Mouse (Mus musculus) right cerebral cortex, postnatal 4 days (tissue): ENCODE measurements around the gene 1600012H06Rik.
"Not testable (repeated sequence)": the region's sequence is repeated elsewhere in the genome, so short reads cannot be mapped to it uniquely, and the experiment has no call there.

ENCODE experiments used
- DNase-seq: peaks from one replicate; pipeline ENCODE4 v3.0.0-alpha.2; 2022

Gene 1600012H06Rik

GRCm38 (mm10) chr17:14943009-14943728 lies at the start of gene 1600012H06Rik, which contains the start of gene Wdr27:
TSS of gene 1600012H06Rik (plus strand) at chr17:14943184.
TSS of gene Wdr27 (minus strand) at chr17:14943158.
- DNase-seq: peak; percentile 97

- DNase-seq: not testable (repeated sequence)
These were observed 47.9 kb upstream of the 1600012H06Rik start for GRCm38 (mm10) chr17:14895058-14895457.

- DNase-seq: no peak
These were observed 44.0 kb upstream of the 1600012H06Rik start for GRCm38 (mm10) chr17:14898972-14899371.

- no peak for DNase-seq
These were observed 39.8 kb upstream of the 1600012H06Rik start for GRCm38 (mm10) chr17:14903212-14903611.

- no peak for DNase-seq
These were observed 38.8 kb upstream of the 1600012H06Rik start for GRCm38 (mm10) chr17:14904206-14904605.

- DNase-seq: peak; percentile 81
These were observed 38.2 kb upstream of the 1600012H06Rik start for GRCm38 (mm10) chr17:14904637-14905265.

GRCm38 (mm10) chr17:14906611-14907010 lies 36.4 kb upstream of the 1600012H06Rik start:
- DNase-seq: no peak

- DNase-seq: no peak
These were observed 35.8 kb upstream of the 1600012H06Rik start for GRCm38 (mm10) chr17:14907136-14907535.

- DNase-seq: no peak
These were observed 33.7 kb upstream of the 1600012H06Rik start for GRCm38 (mm10) chr17:14909331-14909730.

- DNase-seq: peak; percentile 1
These were observed 32.2 kb upstream of the 1600012H06Rik start for GRCm38 (mm10) chr17:14910771-14911170.

- no peak for DNase-seq
These were observed 30.6 kb upstream of the 1600012H06Rik start for GRCm38 (mm10) chr17:14912420-14912819.

GRCm38 (mm10) chr17:14912981-14913380 lies 30.0 kb upstream of the 1600012H06Rik start:
- DNase-seq: no peak

GRCm38 (mm10) chr17:14914401-14914800 lies 28.6 kb upstream of the 1600012H06Rik start:
- no peak for DNase-seq

GRCm38 (mm10) chr17:14917866-14918265 lies 25.1 kb upstream of the 1600012H06Rik start:
- no peak for DNase-seq

- DNase-seq: no peak
These were observed 21.4 kb upstream of the 1600012H06Rik start for GRCm38 (mm10) chr17:14921582-14921981.

GRCm38 (mm10) chr17:14927644-14928218 lies 15.3 kb upstream of the 1600012H06Rik start:
- DNase-seq: no peak

- DNase-seq: no peak
These were observed 14.4 kb upstream of the 1600012H06Rik start for GRCm38 (mm10) chr17:14928631-14929030.

GRCm38 (mm10) chr17:14930697-14931096 lies 12.3 kb upstream of the 1600012H06Rik start:
- no peak for DNase-seq

- no peak for DNase-seq
These were observed 11.5 kb upstream of the 1600012H06Rik start for GRCm38 (mm10) chr17:14931469-14931868.

- DNase-seq: not testable (repeated sequence)
These were observed 7.7 kb upstream of the 1600012H06Rik start for GRCm38 (mm10) chr17:14935280-14935679.

- DNase-seq: no peak
These were observed 7.0 kb upstream of the 1600012H06Rik start for GRCm38 (mm10) chr17:14935841-14936605.

GRCm38 (mm10) chr17:14942181-14942580 lies 803 bp upstream of the 1600012H06Rik start:
- not testable (repeated sequence) for DNase-seq

- DNase-seq: no peak
These were observed 710 bp downstream of the 1600012H06Rik start for GRCm38 (mm10) chr17:14943729-14944059.
